ENCODE assay signal across 27 mouse cellular contexts in the genomic region with DNA sequence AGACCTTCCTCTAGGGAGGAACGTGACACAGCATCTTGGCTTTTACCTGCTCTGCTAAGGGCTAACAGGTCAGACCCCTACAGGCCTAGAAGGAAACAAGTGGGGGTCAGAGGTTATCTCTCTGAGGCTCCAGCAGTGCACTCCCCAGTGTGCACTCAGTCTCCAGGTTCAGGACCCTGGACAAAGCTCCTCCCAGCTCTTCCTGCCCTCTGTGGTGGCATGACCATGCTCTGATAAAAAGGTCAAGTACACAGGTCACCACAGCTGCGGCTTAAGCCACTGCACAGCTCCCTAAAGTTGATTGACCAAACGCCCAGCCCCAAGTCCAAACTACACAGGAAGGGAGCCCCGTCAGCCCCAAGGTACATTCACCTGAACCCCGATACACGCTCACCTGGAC. TPM values are rescaled to one million over a fixed set of nuclear protein-coding genes. Genes with fewer than 3 reads are reported as not detected.
DNase-seq lines count a peak whose midpoint lies in the region; ATAC-seq and TF ChIP-seq lines count a peak whose summit lies in the region.
"Had no signal": no experiment of that assay in that cellular context is flagged by ENCODE, and none has a peak within 500 bp of the region (broad histone marks: within the 10 kb centered on the region; RNA-seq: fewer than 3 reads in every experiment).

No protein-coding gene starts in this region.

- ATAC-seq in liver, embryonic 11.5 days (replicated peaks; ENCODE audit: low FRiP score): peak; percentile 59
- ATAC-seq in liver, postnatal 0 days: peak; percentile 62
- ATAC-seq: CD4-positive, CD25-positive, alpha-beta regulatory T cell, adult 4 months; forebrain, embryonic 13.5 days; inflammation-experienced regulatory T-cells, adult 6 months had no signal

- H3K27me3 ChIP-seq in liver, embryonic 11.5 days (replicated peaks; ENCODE audit: control insufficient read depth, insufficient read depth, low read length): no peaks in the 10 kb centered on the region; the same call in 1 of the 2 replicates
- H3K27me3 ChIP-seq in liver, postnatal 0 days (ENCODE audit: insufficient read depth, low read length): no peaks in the 10 kb centered on the region
- H3K27me3 ChIP-seq: embryonic facial prominence, embryonic 13.5 days; forebrain, embryonic 13.5 days; heart, embryonic 15.5 days; neural tube, embryonic 12.5 days had no signal

- no peak overlapping the region for H3K9ac ChIP-seq in liver, embryonic 11.5 days (ENCODE audit: low read depth, low read length)
- H3K9ac ChIP-seq in liver, postnatal 0 days (replicated peaks): no peak overlapping the region
- H3K9ac ChIP-seq: embryonic facial prominence, embryonic 13.5 days; forebrain, embryonic 13.5 days; heart, embryonic 15.5 days; hindbrain, embryonic 14.5 days had no signal

- no peak overlapping the region for H3K4me2 ChIP-seq in liver, embryonic 11.5 days
- no peak overlapping the region for H3K4me2 ChIP-seq in liver, postnatal 0 days (ENCODE audit: low read depth, low read length)
- H3K4me2 ChIP-seq: embryonic facial prominence, embryonic 13.5 days; forebrain, embryonic 13.5 days; heart, embryonic 15.5 days; hindbrain, embryonic 14.5 days; midbrain, embryonic 11.5 days; neural tube, embryonic 12.5 days had no signal

- no peak overlapping the region for H3K4me3 ChIP-seq in liver, embryonic 11.5 days (ENCODE audit: low read depth, low read length)
- no peak overlapping the region for H3K4me3 ChIP-seq in liver, postnatal 0 days (ENCODE audit: low read depth, low read length)
- H3K4me3 ChIP-seq: embryonic facial prominence, embryonic 13.5 days; forebrain, embryonic 13.5 days; heart, embryonic 15.5 days; limb, embryonic 10.5 days; neural tube, embryonic 12.5 days had no signal

- no peaks in the 10 kb centered on the region for H3K36me3 ChIP-seq in liver, embryonic 11.5 days (ENCODE audit: control insufficient read depth, insufficient read depth, low read length)
- H3K36me3 ChIP-seq in liver, postnatal 0 days (replicated peaks; ENCODE audit: insufficient read depth, low read length): 0 out of 2 replicates have a peak, but pooled peaks cover 4% of the 10 kb centered on the region
- H3K36me3 ChIP-seq: embryonic facial prominence, embryonic 13.5 days; heart, embryonic 15.5 days; limb, embryonic 10.5 days; neural tube, embryonic 12.5 days had no signal

- H3K9me3 ChIP-seq in liver, embryonic 11.5 days (ENCODE audit: control insufficient read depth, low read length): no peaks in the 10 kb centered on the region
- H3K9me3 ChIP-seq in liver, postnatal 0 days (ENCODE audit: low read length): no peaks in the 10 kb centered on the region
- H3K9me3 ChIP-seq: heart, embryonic 15.5 days; limb, embryonic 10.5 days had no signal

- peak; percentile 31 to 41 for DNase-seq in adrenal gland, postnatal 36 days
- DNase-seq in adrenal gland, adult 18-20 months (ENCODE audit: low spot score in 2 of 2): no peak
- DNase-seq in 416B (ENCODE audit: low read depth): peak; percentile 36
- no peak for DNase-seq in liver, embryonic 11.5 days (ENCODE audit: low spot score)
- no peak for DNase-seq in liver, postnatal 0 days
- DNase-seq in right cerebral cortex, postnatal 14 days: no peak
- no peak for DNase-seq in neural tube, embryonic 10.5 days (ENCODE audit: extremely low spot score, low spot score)
- DNase-seq: adrenal gland, postnatal 14 days; cerebellum, adult 9-10 months; gastrocnemius, postnatal 36 days; heart, postnatal 4 days; kidney, adult 8-10 months; kidney, postnatal 10 days; lung, postnatal 10 days; retina, postnatal 1 day; thymus, postnatal 36 days had no signal

- peaks cover 12% of the 10 kb centered on the region for H3K4me1 ChIP-seq in liver, embryonic 11.5 days (replicated peaks; ENCODE audit: control insufficient read depth, insufficient read depth, low read length)
- peaks cover 8% of the 10 kb centered on the region for H3K4me1 ChIP-seq in liver, postnatal 0 days (ENCODE audit: insufficient read depth)

- 44% methylated on average over 6 of the region's 6 CpGs for WGBS in liver, embryonic 11.5 days
- WGBS in liver, postnatal 0 days (ENCODE audit: insufficient replicate concordance): 44% methylated on average over 6 of the region's 6 CpGs

- no peak for TF ChIP-seq EP300 in liver, postnatal 0 days (IDR thresholded peaks at IDR 0.05; ENCODE audit: low read depth)

- no peak overlapping the region for H3K27ac ChIP-seq in liver, embryonic 11.5 days (ENCODE audit: low read depth, low read length)
- H3K27ac ChIP-seq in liver, postnatal 0 days (ENCODE audit: low read depth): no peak overlapping the region
- H3K27ac ChIP-seq: embryonic facial prominence, embryonic 13.5 days; forebrain, embryonic 13.5 days; heart, embryonic 15.5 days; hindbrain, embryonic 14.5 days; limb, embryonic 10.5 days; neural tube, embryonic 12.5 days had no signal

- TF ChIP-seq CTCF in liver, postnatal 0 days (IDR thresholded peaks at IDR 0.05; ENCODE audit: low read depth): no peak

RNA-seq across cellular contexts. Expression of a gene that starts 46.4 kb away (rescaled TPM):
- 10 to 100 TPM; 18.6 to 20.9 TPM for total RNA-seq in adrenal gland, postnatal 36 days (2021)
- 10 to 100 TPM; 11.4 to 15.0 TPM for total RNA-seq in adrenal gland, adult 18-20 months (2021)
- polyA plus RNA-seq in liver, embryonic 11.5 days (2014; fragmentation: Nextera tagmentation; extraction: Ambion mirVana): 4.9 and 5.2 TPM in 2 replicates
- 3.5 and 3.6 TPM in 2 replicates for polyA plus RNA-seq in liver, postnatal 0 days (2015; fragmentation: Nextera tagmentation; extraction: Ambion mirVana)
- total RNA-seq: common myeloid progenitor, adult 5-6 weeks; monocyte, adult 5-6 weeks had no signal

Comparison
In these comparisons a context has a peak if more than half of its experiments do, and no peak if none do; other contexts are left out.
1. DNase-seq: peak in adrenal gland, postnatal 36 days (2 of 2) and 416B (single experiment); none in adrenal gland, adult 18-20 months (0 of 2), liver, embryonic 11.5 days (single experiment), liver, postnatal 0 days (single experiment), right cerebral cortex, postnatal 14 days (single experiment) and neural tube, embryonic 10.5 days (single experiment).